Mouse (Mus musculus): ENCODE results near the gene Olfr137. TPM values are rescaled to one million over a fixed set of nuclear protein-coding genes. Genes with fewer than 3 reads are reported as not detected.

Gene Olfr137
- polyA plus RNA-seq (2012; rRNA removed): not detected in 2 replicates

DNA sequence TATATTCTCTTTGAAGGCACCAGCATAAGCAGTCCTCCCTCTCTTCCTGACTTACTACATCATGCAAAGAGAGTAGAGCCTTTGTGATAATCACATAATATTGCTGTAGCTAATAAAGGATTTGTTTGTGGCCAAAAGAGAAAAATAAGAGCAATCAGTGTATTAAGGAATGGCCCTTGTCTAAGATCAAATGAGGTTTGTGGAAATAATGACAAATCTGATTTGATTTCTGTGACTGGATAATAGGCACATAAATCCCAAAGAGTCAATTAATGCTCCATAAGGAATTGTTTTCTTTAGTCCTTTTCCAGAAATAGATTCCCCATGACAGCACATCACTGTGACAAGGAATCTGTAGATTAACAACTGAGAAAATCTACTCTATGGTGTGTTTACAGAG lies at the start of gene Olfr137:
TSS of gene Olfr137 (minus strand) at position 101 of the 400 bp plus-strand sequence.

DNA sequence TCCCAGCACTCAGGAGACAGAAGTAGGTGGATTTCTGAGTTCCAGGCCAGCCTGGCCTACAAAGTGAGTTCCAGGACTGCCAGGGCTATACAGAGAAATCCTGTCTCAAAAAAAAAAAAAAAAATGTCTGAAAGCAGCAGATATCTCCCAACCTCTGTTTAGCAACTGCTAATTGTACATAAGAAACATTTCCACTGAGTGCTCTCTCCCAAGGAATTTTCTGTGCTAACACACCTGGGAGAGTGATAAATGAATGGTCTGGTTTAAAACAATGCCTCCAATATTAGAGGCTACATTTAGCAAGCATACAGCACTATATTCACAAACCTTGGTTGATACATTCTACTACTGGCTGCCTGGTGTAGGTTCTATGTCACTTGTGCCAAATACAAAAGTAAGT lies 22.2 kb upstream of the Olfr137 start, which contains the start of gene Olfr136:
TSS of gene Olfr136 (plus strand) at position 301 of the 400 bp plus-strand sequence.

DNA sequence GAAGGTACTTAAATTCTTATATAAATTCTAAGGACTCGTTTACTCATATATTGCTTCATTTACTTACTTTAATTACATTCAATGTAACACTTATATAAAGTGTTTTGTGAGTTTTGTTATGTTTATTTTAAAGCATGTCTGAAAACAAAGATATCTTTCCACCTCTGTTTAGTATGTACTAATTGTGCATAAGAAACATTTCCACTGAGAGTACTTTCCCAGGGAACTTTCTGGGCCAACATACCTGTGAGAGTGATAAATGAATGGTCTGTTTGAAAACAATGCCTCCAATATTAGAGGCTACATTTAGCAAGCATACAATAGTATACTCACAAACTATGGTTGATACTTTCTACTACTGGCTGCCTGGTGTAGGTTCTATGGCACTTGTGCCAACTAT lies 46.6 kb downstream of the Olfr137 start, which contains the start of gene Olfr138:
TSS of gene Olfr138 (plus strand) at position 301 of the 400 bp plus-strand sequence.

Other genes starting within 250 kb of the Olfr137 start
- not detected in 2 replicates for gene Olfr129, start 247.5 kb downstream of the Olfr137 start, polyA plus RNA-seq (2012; rRNA removed)
- not detected in 2 replicates for gene Olfr130, start 243.6 kb downstream of the Olfr137 start, polyA plus RNA-seq (2012; rRNA removed)
- gene Olfr131, start 218.9 kb downstream of the Olfr137 start, polyA plus RNA-seq (2012; rRNA removed): not detected in 2 replicates
- gene Olfr132, start 173.0 kb downstream of the Olfr137 start, polyA plus RNA-seq (2012; rRNA removed): not detected in 2 replicates
- not detected in 2 replicates for gene Olfr133, start 162.3 kb downstream of the Olfr137 start, polyA plus RNA-seq (2012; rRNA removed)
- not detected in 2 replicates for gene Olfr134, start 136.2 kb downstream of the Olfr137 start, polyA plus RNA-seq (2012; rRNA removed)
- gene Olfr135, start 103.2 kb downstream of the Olfr137 start, polyA plus RNA-seq (2012; rRNA removed): not detected in 2 replicates
- not detected in 2 replicates for gene Olfr138, start 46.5 kb downstream of the Olfr137 start, polyA plus RNA-seq (2012; rRNA removed)
- not detected in 2 replicates for gene Olfr136, start 22.3 kb upstream of the Olfr137 start, polyA plus RNA-seq (2012; rRNA removed)
- not detected in 2 replicates for gene Esp36, start 112.6 kb upstream of the Olfr137 start, polyA plus RNA-seq (2012; rRNA removed)
- gene Esp34, start 246.6 kb upstream of the Olfr137 start, polyA plus RNA-seq (2012; rRNA removed): not detected in 2 replicates